Mouse (Mus musculus) lung, adult 2 months (tissue): ENCODE results near the gene Krt7.

Source experiments
- CTCF ChIP-seq: fragments of 200-500 bp; IDR thresholded peaks from 2 replicates; pipeline ENCODE4 v1.5.1; 2011; ENCODE audit warnings: mild to moderate bottlenecking, low read length, control low read depth; ENCODE audit not compliant: insufficient read depth
- POLR2A ChIP-seq: fragments of 200-500 bp; IDR thresholded peaks from 2 replicates; pipeline ENCODE4 v1.6.1; 2011; ENCODE audit warnings: low read depth, mild to moderate bottlenecking, control low read depth, low read length, borderline replicate concordance; ENCODE audit errors: extremely low read depth

DNA sequence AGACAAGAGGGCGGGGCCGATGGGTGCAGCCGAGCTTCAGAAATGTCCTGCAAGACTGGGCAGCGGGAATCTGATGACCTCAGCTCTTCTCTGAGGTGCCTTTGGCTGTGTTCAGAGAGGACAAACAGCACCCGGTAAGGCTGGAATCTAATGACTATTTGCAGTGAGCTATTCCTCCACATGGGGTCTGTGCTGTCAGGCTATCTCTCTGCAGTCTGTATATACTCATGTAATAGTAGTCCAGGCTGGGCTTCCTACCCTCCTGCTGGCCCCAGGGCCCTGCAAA is 34.1 kb upstream of the Krt7 start:
- TF ChIP-seq POLR2A (no peak), CTCF (no peak)
